Mouse (Mus musculus) limb, embryonic 13.5 days (tissue): ENCODE measurements at regions not wholly inside any gene's neighbourhood (a gene's known extent, or its start where the extent isn't known, plus 50 kb on each side); places are given as distances from the start of the nearest gene placed in this dataset.

Source experiments
- ATAC-seq: fragments of 200-750 bp; cut with Nextera tagmentation; 2 replicates; pipeline ENCODE4 v1.8.0; 2017; ENCODE audit warnings: low read depth, moderate number of reproducible peaks, moderate TSS enrichment; ENCODE audit not compliant: low FRiP score
- H3K27ac ChIP-seq: fragments of 300-500 bp; sonication (generic); 2 replicates; pipeline ENCODE4 v1.5.1; 2015; ENCODE audit warnings: inconsistent platforms, mild to moderate bottlenecking, moderate library complexity
- H3K27me3 ChIP-seq: fragments of 300-500 bp; sonication (generic); 2 replicates; pipeline ENCODE4 v1.6.1; 2015; ENCODE audit warnings: mild to moderate bottlenecking, inconsistent platforms
- H3K36me3 ChIP-seq: fragments of 300-500 bp; sonication (generic); 2 replicates; pipeline ENCODE4 v1.6.1; 2015; ENCODE audit warnings: inconsistent platforms, mild to moderate bottlenecking, moderate library complexity
- H3K4me1 ChIP-seq: fragments of 300-500 bp; sonication (generic); 2 replicates; pipeline ENCODE4 v1.6.1; 2015; ENCODE audit warnings: inconsistent platforms
- H3K4me2 ChIP-seq: fragments of 300-500 bp; sonication (generic); replicated peaks from 2 replicates; pipeline ENCODE4 v1.6.1; 2015; ENCODE audit warnings: inconsistent platforms, mild to moderate bottlenecking, moderate library complexity
- H3K4me3 ChIP-seq: fragments of 300-500 bp; sonication (generic); 2 replicates; pipeline ENCODE4 v1.5.1; 2015; ENCODE audit warnings: moderate library complexity, mild to moderate bottlenecking, inconsistent platforms
- H3K9ac ChIP-seq: fragments of 300-500 bp; sonication (generic); 2 replicates; pipeline ENCODE4 v1.6.1; 2015; ENCODE audit warnings: mild to moderate bottlenecking, inconsistent platforms
- H3K9me3 ChIP-seq: fragments of 300-500 bp; sonication (generic); 2 replicates; pipeline ENCODE4 v1.6.1; 2016; ENCODE audit warnings: inconsistent platforms
- WGBS: fragments of 180-500 bp; shearing (Covaris S2); methylation state at CpG from one replicate; pipeline ENCODE4 v1.1.7; 2015; 5-methylcytosine and 5-hydroxymethylcytosine counted together

DNA sequence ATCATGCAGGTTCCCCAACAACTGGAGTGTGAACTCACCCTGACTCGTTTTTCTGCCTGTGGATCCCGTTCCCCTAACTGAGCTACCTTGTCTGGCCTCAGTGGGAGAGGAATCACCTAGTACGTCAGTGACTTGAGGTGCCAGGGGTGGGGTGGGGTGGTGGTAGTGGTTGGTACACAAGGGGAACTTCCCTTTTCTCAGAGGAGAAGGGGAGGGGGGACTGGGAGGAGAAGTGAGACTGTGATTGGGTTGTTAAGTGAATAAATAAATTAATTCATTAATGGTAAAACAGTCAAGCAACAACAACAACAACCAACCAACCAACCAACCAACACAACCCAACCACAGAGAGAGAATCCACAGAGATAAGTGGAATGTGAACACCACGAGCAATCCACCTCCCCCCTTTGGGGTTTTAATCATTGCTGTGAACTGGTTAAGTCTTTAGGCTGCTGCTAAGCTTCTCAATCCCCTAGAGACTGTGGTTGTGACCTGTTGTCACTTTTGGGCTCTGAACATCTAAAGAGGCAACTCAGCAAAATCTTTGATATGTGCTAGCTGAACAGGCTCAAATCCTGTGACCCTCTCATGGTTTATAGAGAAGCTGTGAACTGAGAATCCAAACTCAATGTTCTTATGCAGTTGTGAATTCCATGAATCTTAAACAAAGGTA, 111.0 kb upstream of the Fbxo11 start:
- ATAC-seq, result no peak

DNA sequence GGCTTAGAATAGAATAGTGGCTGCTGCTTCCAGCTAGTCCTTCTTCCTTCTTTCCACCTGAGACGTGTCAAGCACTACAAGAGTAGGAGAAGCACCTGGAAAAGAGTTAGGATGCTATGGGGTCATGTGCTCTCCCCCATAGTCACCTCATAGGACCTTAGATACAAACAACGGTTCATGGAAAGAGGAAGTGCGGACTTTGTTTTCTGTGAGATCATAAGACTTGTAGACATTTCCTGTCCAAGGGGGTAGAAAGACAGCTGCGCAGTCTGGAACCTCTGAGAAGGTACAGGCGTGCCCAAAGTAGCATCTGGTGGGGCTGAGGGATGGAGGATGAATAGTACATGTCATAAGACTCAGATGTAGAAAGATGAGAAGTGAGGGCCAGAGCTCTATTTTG, 125.6 kb upstream of the Fbxo11 start:
- ATAC-seq, result no peak
- Histone ChIP-seq H3K27ac (no peak overlapping the region), H3K4me1 (peaks cover 2% of the 10 kb centered on the region; the same call in 1 of the 2 replicates), H3K4me3 (no peak overlapping the region), H3K4me2 (no peak overlapping the region), H3K9ac (no peak overlapping the region), H3K36me3 (no peaks in the 10 kb centered on the region), H3K27me3 (no peaks in the 10 kb centered on the region), H3K9me3 (no peaks in the 10 kb centered on the region)
- WGBS, result 90% methylated on average over 5 of the region's 5 CpGs

More for the DNA sequence above, 111.0 kb upstream of the Fbxo11 start:
- no peaks in the 10 kb centered on the region for H3K36me3 ChIP-seq
- H3K4me3 ChIP-seq, result no peak overlapping the region
- H3K27ac ChIP-seq, result no peak overlapping the region
- 82% methylated on average over 4 of the region's 4 CpGs for WGBS
- H3K9ac ChIP-seq, result no peak overlapping the region
- no peaks in the 10 kb centered on the region; the same call in 1 of the 2 replicates for H3K9me3 ChIP-seq
- no peak overlapping the region for H3K4me2 ChIP-seq
- H3K4me1 ChIP-seq, result no peaks in the 10 kb centered on the region
- no peaks in the 10 kb centered on the region for H3K27me3 ChIP-seq

DNA sequence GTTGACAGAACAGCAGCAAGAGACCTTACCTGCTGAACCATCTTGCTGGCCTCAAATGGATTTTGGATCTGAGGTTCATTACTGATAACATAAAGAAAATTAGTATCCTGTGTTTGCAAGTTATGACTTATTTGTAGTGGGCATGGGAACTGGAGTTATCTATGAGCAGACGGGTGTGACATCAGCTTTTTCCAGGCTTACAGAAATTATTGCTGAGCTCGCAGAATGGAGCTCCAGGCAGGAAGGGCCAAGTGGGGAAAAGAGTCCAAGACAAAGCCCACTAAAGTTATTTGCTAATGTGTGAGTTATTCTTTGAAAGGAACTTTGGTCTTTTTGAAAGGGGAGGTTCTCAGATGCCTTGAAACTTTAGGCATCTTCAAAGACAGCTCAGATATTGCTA, 126.4 kb upstream of the Fbxo11 start:
- 83% methylated on average over 2 of the region's 2 CpGs for WGBS
- no peak for ATAC-seq
- H3K4me1 ChIP-seq, result peaks cover 4% of the 10 kb centered on the region; the same call in 1 of the 2 replicates
- no peaks in the 10 kb centered on the region for H3K36me3 ChIP-seq
- no peaks in the 10 kb centered on the region for H3K9me3 ChIP-seq
- no peak overlapping the region for H3K4me3 ChIP-seq
- H3K27me3 ChIP-seq, result no peaks in the 10 kb centered on the region
- H3K4me2 ChIP-seq, result no peak overlapping the region
- H3K9ac ChIP-seq, result no peak overlapping the region
- H3K27ac ChIP-seq, result no peak overlapping the region

GRCm38 (mm10) chr17:88191930-88192807, 127.1 kb upstream of the Fbxo11 start:
- Histone ChIP-seq H3K4me2 (no peak overlapping the region), H3K36me3 (no peaks in the 10 kb centered on the region), H3K4me1 (peaks cover 4% of the 10 kb centered on the region; the same call in 1 of the 2 replicates), H3K27ac (no peak overlapping the region), H3K4me3 (no peak overlapping the region), H3K9me3 (no peaks in the 10 kb centered on the region), H3K27me3 (no peaks in the 10 kb centered on the region), H3K9ac (no peak overlapping the region)
- WGBS, result 91% methylated on average over 16 of the region's 16 CpGs
- ATAC-seq, result no peak

DNA sequence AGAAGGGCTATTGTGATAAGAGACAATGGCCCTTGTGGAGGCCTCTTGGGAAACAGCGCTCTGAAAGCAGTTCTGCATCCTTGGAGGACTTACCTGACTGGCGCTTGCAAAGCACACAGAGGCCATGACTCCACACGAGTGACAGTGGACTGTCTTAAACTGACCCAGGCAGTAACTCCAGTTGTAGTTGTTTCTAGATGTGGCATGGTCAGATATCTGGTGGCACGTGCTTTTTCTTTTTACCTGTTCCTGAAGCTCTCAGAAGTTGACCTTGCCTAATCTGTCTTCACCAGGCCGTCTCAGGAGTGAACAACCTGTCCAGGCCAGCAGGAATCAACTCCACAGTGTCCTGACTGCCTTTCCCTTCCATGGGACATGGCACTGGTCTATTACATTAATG, 129.6 kb upstream of the Fbxo11 start:
- H3K9ac ChIP-seq, result no peak overlapping the region
- no peak overlapping the region for H3K4me2 ChIP-seq
- WGBS, result 87% methylated on average over 5 of the region's 5 CpGs
- no peak overlapping the region for H3K27ac ChIP-seq
- no peaks in the 10 kb centered on the region for H3K9me3 ChIP-seq
- no peaks in the 10 kb centered on the region for H3K36me3 ChIP-seq
- no peak for ATAC-seq
- no peak overlapping the region for H3K4me3 ChIP-seq
- H3K27me3 ChIP-seq, result no peaks in the 10 kb centered on the region
- peaks cover 4% of the 10 kb centered on the region; the same call in 1 of the 2 replicates for H3K4me1 ChIP-seq

DNA sequence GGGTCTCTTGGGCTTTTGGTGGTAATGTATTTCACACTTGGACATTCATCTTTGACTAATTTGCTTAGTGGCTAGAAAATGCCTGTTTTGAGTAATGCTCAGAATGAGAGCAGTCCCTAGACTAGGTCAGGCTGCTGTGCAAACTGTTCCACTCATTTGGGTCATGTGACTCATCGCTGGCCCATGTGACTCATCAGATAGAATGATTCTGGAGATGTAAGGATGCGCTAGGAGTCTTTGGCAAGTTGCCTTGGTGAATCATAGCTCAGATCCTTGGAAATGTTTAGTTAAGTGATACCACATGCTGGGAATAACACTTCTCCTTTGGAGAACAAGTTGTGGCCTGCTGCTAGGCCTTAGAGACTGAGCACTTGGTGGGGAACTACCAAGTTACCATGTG, 130.2 kb upstream of the Fbxo11 start:
- no peak overlapping the region for H3K9ac ChIP-seq
- ATAC-seq, result peak; percentile 61; the same call in 1 of the 2 replicates
- H3K4me1 ChIP-seq, result peaks cover 4% of the 10 kb centered on the region; the same call in 1 of the 2 replicates
- WGBS, result 89% methylated on average over 2 of the region's 2 CpGs
- H3K4me3 ChIP-seq, result no peak overlapping the region
- H3K4me2 ChIP-seq, result no peak overlapping the region
- H3K36me3 ChIP-seq, result no peaks in the 10 kb centered on the region
- no peak overlapping the region for H3K27ac ChIP-seq
- H3K9me3 ChIP-seq, result no peaks in the 10 kb centered on the region
- no peaks in the 10 kb centered on the region for H3K27me3 ChIP-seq

DNA sequence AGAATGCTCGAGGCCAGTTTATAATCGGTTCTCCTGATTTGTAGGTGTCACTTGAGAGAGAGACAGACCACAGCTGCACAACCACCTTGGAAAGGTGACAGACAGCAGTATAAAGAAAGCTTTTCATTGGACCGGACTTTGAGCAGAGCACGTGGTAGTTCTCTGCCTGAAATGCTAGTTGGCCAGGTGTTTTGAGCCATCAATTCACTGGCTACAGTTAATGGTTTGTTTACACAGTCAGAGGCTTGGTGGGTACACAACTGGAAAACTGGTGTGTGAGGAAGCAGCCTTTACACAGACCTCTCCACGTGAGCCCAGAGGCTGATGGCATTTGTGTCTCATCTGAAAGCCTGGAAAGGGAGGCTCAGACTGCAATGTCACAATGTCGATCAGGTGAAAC, 130.8 kb upstream of the Fbxo11 start:
- H3K36me3 ChIP-seq, result no peaks in the 10 kb centered on the region

GRCm38 (mm10) chr17:88196322-88196721, 131.2 kb upstream of the Fbxo11 start:
- H3K4me1 ChIP-seq, result peaks cover 4% of the 10 kb centered on the region; the same call in 1 of the 2 replicates
- no peak for ATAC-seq
- no peak overlapping the region for H3K9ac ChIP-seq
- H3K27me3 ChIP-seq, result no peaks in the 10 kb centered on the region
- H3K36me3 ChIP-seq, result no peaks in the 10 kb centered on the region
- no peak overlapping the region for H3K27ac ChIP-seq
- 70% methylated on average over 1 of the region's 1 CpGs for WGBS
- H3K9me3 ChIP-seq, result no peaks in the 10 kb centered on the region
- no peak overlapping the region for H3K4me3 ChIP-seq
- H3K4me2 ChIP-seq, result no peak overlapping the region

More for the DNA sequence above, 130.8 kb upstream of the Fbxo11 start:
- Histone ChIP-seq H3K27ac (no peak overlapping the region), H3K9me3 (no peaks in the 10 kb centered on the region), H3K27me3 (no peaks in the 10 kb centered on the region), H3K9ac (no peak overlapping the region), H3K4me1 (peaks cover 4% of the 10 kb centered on the region; the same call in 1 of the 2 replicates), H3K4me3 (no peak overlapping the region), H3K4me2 (no peak overlapping the region)
- peak; percentile 32; the same call in 1 of the 2 replicates for ATAC-seq
- 66% methylated on average over 6 of the region's 6 CpGs for WGBS

DNA sequence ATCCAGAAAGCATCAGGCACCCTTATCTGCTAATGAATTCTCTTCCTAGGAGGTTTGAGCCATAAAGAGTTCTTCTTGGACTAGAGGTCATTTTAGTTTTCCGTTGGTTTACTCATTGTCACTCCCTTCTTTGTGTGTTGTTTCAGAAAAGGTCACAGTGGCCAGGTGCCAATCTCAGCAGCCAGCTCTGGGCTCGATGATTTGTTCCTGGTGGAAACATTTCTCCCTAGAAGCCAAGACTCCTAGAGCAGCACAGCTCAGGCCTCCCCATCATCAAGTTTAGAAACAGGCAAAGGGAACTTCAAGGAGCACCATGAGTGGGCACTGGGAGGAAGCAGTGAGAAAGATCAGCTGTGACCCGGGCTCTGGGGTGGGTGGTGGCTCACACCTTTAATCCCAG, 132.3 kb upstream of the Fbxo11 start:
- Histone ChIP-seq H3K9ac (no peak overlapping the region), H3K36me3 (no peaks in the 10 kb centered on the region), H3K27me3 (no peaks in the 10 kb centered on the region), H3K9me3 (no peaks in the 10 kb centered on the region), H3K4me3 (no peak overlapping the region), H3K4me2 (no peak overlapping the region), H3K4me1 (peaks cover 4% of the 10 kb centered on the region; the same call in 1 of the 2 replicates), H3K27ac (no peak overlapping the region)
- 59% methylated on average over 3 of the region's 3 CpGs for WGBS
- no peak for ATAC-seq

DNA sequence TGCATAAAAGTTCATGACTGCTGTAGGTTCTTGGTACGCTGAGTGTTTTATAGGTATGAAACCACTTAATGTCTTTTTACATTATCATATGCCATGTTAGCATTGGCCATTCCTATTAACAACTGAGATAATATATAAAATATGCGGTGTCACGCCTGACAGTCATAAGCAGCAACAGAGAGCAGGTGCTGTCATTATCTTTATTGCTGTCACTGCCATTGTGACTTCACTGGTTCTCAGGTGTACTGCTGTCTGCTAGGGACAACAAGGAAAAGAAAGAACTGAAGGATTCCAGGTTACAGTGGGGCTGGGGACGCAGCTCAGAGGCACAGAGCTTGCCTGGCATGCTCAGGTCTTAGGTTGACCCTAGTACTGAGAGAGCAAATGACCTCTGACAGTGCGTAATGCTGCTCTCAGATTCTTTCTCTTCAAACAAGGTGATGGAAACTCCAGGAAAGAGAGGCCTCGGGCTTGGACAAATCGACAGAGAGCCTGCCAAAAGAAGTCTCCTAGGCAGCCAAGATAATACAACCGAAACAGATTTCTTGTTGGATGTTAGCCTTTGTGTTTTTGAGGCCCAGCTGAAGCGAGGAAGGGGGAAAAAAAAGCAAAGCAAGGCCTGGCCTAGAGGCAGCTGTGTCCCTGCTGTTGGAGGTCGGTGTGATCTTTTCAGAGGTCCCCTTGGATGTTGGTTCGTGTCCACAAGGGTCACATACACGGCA, 136.3 kb upstream of the Fbxo11 start:
- Histone ChIP-seq H3K9ac (no peak overlapping the region), H3K27ac (no peak overlapping the region), H3K27me3 (no peaks in the 10 kb centered on the region), H3K4me2 (no peak overlapping the region), H3K9me3 (no peaks in the 10 kb centered on the region), H3K36me3 (no peaks in the 10 kb centered on the region), H3K4me3 (no peak overlapping the region), H3K4me1 (no peaks in the 10 kb centered on the region)
- WGBS, result 83% methylated on average over 12 of the region's 12 CpGs
- ATAC-seq, result no peak

DNA sequence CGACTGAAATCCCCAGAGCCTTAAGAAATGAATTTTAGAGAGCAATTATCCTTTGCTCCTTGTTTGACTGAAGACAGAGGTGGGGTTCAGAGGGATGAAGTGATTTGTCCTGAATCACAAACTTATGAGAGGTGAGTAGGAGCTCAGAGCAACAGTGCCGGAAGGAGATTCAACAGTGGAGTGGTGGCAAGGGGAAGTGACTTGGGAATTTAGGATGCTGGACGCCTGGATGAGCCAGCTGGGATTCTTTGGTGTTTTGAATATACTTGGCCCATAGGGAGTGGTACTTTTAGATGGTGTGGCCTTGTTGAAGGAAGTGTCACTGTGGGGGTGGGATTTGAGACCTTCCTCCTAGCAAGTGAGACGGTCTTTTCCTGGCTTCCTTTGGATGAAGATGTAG, 137.1 kb upstream of the Fbxo11 start:
- H3K27me3 ChIP-seq, result no peaks in the 10 kb centered on the region
- no peaks in the 10 kb centered on the region for H3K9me3 ChIP-seq
- 86% methylated on average over 4 of the region's 4 CpGs for WGBS
- ATAC-seq, result no peak
- H3K36me3 ChIP-seq, result no peaks in the 10 kb centered on the region
- H3K27ac ChIP-seq, result no peak overlapping the region
- H3K4me1 ChIP-seq, result no peaks in the 10 kb centered on the region
- no peak overlapping the region for H3K4me3 ChIP-seq
- no peak overlapping the region for H3K9ac ChIP-seq
- no peak overlapping the region for H3K4me2 ChIP-seq

DNA sequence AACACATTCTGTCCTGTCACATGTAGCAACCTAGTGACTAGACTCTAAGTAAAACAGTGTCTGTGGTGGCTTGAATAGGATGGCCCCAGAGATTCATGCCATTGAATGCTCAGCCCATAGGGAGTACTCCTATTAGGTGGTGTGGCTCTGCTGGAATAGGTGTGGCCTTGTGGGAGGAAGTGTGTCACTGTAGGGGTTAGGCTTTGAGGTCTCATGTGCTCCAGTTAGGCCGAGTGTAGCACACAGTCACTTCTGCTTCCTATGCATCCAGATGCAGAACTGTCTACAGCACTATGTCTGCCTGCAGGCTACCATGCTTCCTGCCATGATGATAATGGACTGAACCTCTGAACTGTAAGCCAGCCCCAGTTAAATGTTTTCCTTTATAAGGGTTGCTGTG, 144.5 kb upstream of the Fbxo11 start:
- WGBS, result 61% methylated on average over 1 of the region's 1 CpGs

More for the DNA sequence above, 144.5 kb upstream of the Fbxo11 start:
- Histone ChIP-seq H3K36me3 (no peaks in the 10 kb centered on the region), H3K27ac (no peak overlapping the region), H3K9me3 (no peaks in the 10 kb centered on the region), H3K4me3 (no peak overlapping the region), H3K27me3 (no peaks in the 10 kb centered on the region), H3K4me1 (no peaks in the 10 kb centered on the region), H3K4me2 (no peak overlapping the region), H3K9ac (no peak overlapping the region)
- no peak for ATAC-seq
